Mouse (Mus musculus): ENCODE data around the gene Dlg1. TPM values are rescaled to one million over a fixed set of nuclear protein-coding genes. Genes with fewer than 3 reads are reported as not detected.
A peak's percentile ranks its signal among the peaks of the same experiment; 100 is the strongest.

The Dlg1 gene
- polyA plus RNA-seq, 1 experiment from 2014 or later, result 14.4 TPM

GRCm38 (mm10) chr16:31634371-31634770 lies 28.9 kb upstream of the Dlg1 start:
- Histone ChIP-seq H3K4me2 (no peak overlapping the region), H3K9ac (no peak overlapping the region), H3K4me1 (replicated peaks) (no peaks in the 10 kb centered on the region), H3K27ac (replicated peaks) (no peak overlapping the region), H3K27me3 (no peaks in the 10 kb centered on the region), H3K9me3 (no peaks in the 10 kb centered on the region), H3K36me3 (no peaks in the 10 kb centered on the region), H3K4me3 (no peak overlapping the region)
- 95% methylated on average over 4 of the region's 4 CpGs for WGBS
- ATAC-seq (ENCODE audit: low FRiP score, low read depth), result no peak

- H3K4me2 ChIP-seq, result no peak overlapping the region
- H3K4me3 ChIP-seq, result no peak overlapping the region
- no peak for ATAC-seq (ENCODE audit: low FRiP score, low read depth)
- H3K36me3 ChIP-seq, result no peaks in the 10 kb centered on the region
- no peaks in the 10 kb centered on the region for H3K27me3 ChIP-seq
- no peaks in the 10 kb centered on the region for H3K9me3 ChIP-seq
- 52% methylated on average over 7 of the region's 7 CpGs for WGBS
- H3K9ac ChIP-seq, result no peak overlapping the region
- no peaks in the 10 kb centered on the region for H3K4me1 ChIP-seq (replicated peaks)
- H3K27ac ChIP-seq (replicated peaks), result no peak overlapping the region
Measured at GRCm38 (mm10) chr16:31638393-31638792, 24.9 kb upstream of the Dlg1 start.

- Histone ChIP-seq H3K9ac (no peak overlapping the region), H3K4me1 (replicated peaks) (no peaks in the 10 kb centered on the region), H3K27me3 (no peaks in the 10 kb centered on the region), H3K27ac (replicated peaks) (no peak overlapping the region), H3K4me3 (no peak overlapping the region), H3K4me2 (no peak overlapping the region), H3K9me3 (no peaks in the 10 kb centered on the region), H3K36me3 (no peaks in the 10 kb centered on the region)
- WGBS, result 84% methylated on average over 4 of the region's 4 CpGs
- no peak for ATAC-seq (ENCODE audit: low FRiP score, low read depth)
Measured at GRCm38 (mm10) chr16:31639946-31640345, 23.3 kb upstream of the Dlg1 start.

GRCm38 (mm10) chr16:31641776-31642175 lies 21.5 kb upstream of the Dlg1 start:
- Histone ChIP-seq H3K4me1 (replicated peaks) (no peaks in the 10 kb centered on the region), H3K9me3 (no peaks in the 10 kb centered on the region), H3K27me3 (no peaks in the 10 kb centered on the region), H3K9ac (no peak overlapping the region), H3K27ac (replicated peaks) (no peak overlapping the region), H3K36me3 (no peaks in the 10 kb centered on the region), H3K4me3 (no peak overlapping the region), H3K4me2 (no peak overlapping the region)
- WGBS, result 77% methylated on average over 4 of the region's 4 CpGs
- ATAC-seq (ENCODE audit: low FRiP score, low read depth), result no peak

GRCm38 (mm10) chr16:31647221-31647620 lies 16.0 kb upstream of the Dlg1 start:
- Histone ChIP-seq H3K27me3 (no peaks in the 10 kb centered on the region), H3K4me1 (replicated peaks) (peaks cover 16% of the 10 kb centered on the region), H3K9ac (no peak overlapping the region), H3K9me3 (no peaks in the 10 kb centered on the region), H3K4me3 (no peak overlapping the region), H3K27ac (replicated peaks) (no peak overlapping the region), H3K36me3 (no peaks in the 10 kb centered on the region), H3K4me2 (no peak overlapping the region)
- no peak for ATAC-seq (ENCODE audit: low FRiP score, low read depth)
- WGBS, result 69% methylated on average over 7 of the region's 7 CpGs

- WGBS, result 27% methylated on average over 6 of the region's 6 CpGs
- no peak for ATAC-seq (ENCODE audit: low FRiP score, low read depth)
- H3K9ac ChIP-seq, result no peak overlapping the region
- no peak overlapping the region for H3K27ac ChIP-seq (replicated peaks)
- no peaks in the 10 kb centered on the region for H3K9me3 ChIP-seq
- H3K4me3 ChIP-seq, result no peak overlapping the region
- H3K4me2 ChIP-seq, result no peak overlapping the region
- H3K36me3 ChIP-seq, result no peaks in the 10 kb centered on the region
- H3K27me3 ChIP-seq, result no peaks in the 10 kb centered on the region
- H3K4me1 ChIP-seq (replicated peaks), result peaks cover 19% of the 10 kb centered on the region
Measured at GRCm38 (mm10) chr16:31650788-31651187, 12.5 kb upstream of the Dlg1 start.

GRCm38 (mm10) chr16:31651541-31651940 lies 11.7 kb upstream of the Dlg1 start:
- 84% methylated on average over 3 of the region's 3 CpGs for WGBS
- H3K4me2 ChIP-seq, result no peak overlapping the region
- no peaks in the 10 kb centered on the region for H3K27me3 ChIP-seq
- no peak overlapping the region for H3K9ac ChIP-seq
- ATAC-seq (ENCODE audit: low FRiP score, low read depth), result no peak
- H3K36me3 ChIP-seq, result no peaks in the 10 kb centered on the region
- no peak overlapping the region for H3K27ac ChIP-seq (replicated peaks)
- no peak overlapping the region for H3K4me3 ChIP-seq
- H3K9me3 ChIP-seq, result no peaks in the 10 kb centered on the region
- H3K4me1 ChIP-seq (replicated peaks), result peaks cover 19% of the 10 kb centered on the region

- Histone ChIP-seq H3K27ac (replicated peaks) (peak overlapping the region; percentile 55), H3K27me3 (no peaks in the 10 kb centered on the region), H3K4me1 (replicated peaks) (peaks cover 19% of the 10 kb centered on the region), H3K9me3 (no peaks in the 10 kb centered on the region), H3K9ac (no peak overlapping the region), H3K4me3 (no peak overlapping the region), H3K4me2 (no peak overlapping the region), H3K36me3 (no peaks in the 10 kb centered on the region)
- peak; percentile 48; the same call in 1 of the 2 replicates for ATAC-seq (ENCODE audit: low FRiP score, low read depth)
- 47% methylated on average over 9 of the region's 9 CpGs for WGBS
Measured at GRCm38 (mm10) chr16:31652115-31652843, 11.0 kb upstream of the Dlg1 start.

- WGBS, result 68% methylated on average over 5 of the region's 5 CpGs
- H3K4me3 ChIP-seq, result no peak overlapping the region
- no peaks in the 10 kb centered on the region for H3K9me3 ChIP-seq
- H3K9ac ChIP-seq, result no peak overlapping the region
- H3K4me2 ChIP-seq, result no peak overlapping the region
- H3K27ac ChIP-seq (replicated peaks), result no peak overlapping the region
- ATAC-seq (ENCODE audit: low FRiP score, low read depth), result no peak
- H3K27me3 ChIP-seq, result no peaks in the 10 kb centered on the region
- H3K4me1 ChIP-seq (replicated peaks), result peaks cover 19% of the 10 kb centered on the region
- H3K36me3 ChIP-seq, result no peaks in the 10 kb centered on the region
Measured at GRCm38 (mm10) chr16:31653616-31654015, 9.6 kb upstream of the Dlg1 start.

- no peak overlapping the region for H3K27ac ChIP-seq (replicated peaks)
- WGBS, result 75% methylated on average over 7 of the region's 7 CpGs
- H3K36me3 ChIP-seq, result no peaks in the 10 kb centered on the region
- H3K4me2 ChIP-seq, result no peak overlapping the region
- H3K4me1 ChIP-seq (replicated peaks), result peaks cover 19% of the 10 kb centered on the region
- no peak overlapping the region for H3K9ac ChIP-seq
- no peak overlapping the region for H3K4me3 ChIP-seq
- no peaks in the 10 kb centered on the region for H3K27me3 ChIP-seq
- no peak for ATAC-seq (ENCODE audit: low FRiP score, low read depth)
- no peaks in the 10 kb centered on the region for H3K9me3 ChIP-seq
Measured at GRCm38 (mm10) chr16:31654021-31654420, 9.2 kb upstream of the Dlg1 start.

GRCm38 (mm10) chr16:31655531-31655930 lies 7.7 kb upstream of the Dlg1 start:
- H3K36me3 ChIP-seq, result no peaks in the 10 kb centered on the region
- H3K9ac ChIP-seq, result no peak overlapping the region
- peaks cover 19% of the 10 kb centered on the region for H3K4me1 ChIP-seq (replicated peaks)
- ATAC-seq (ENCODE audit: low FRiP score, low read depth), result no peak
- no peak overlapping the region for H3K4me2 ChIP-seq
- no peak overlapping the region for H3K27ac ChIP-seq (replicated peaks)
- H3K4me3 ChIP-seq, result no peak overlapping the region
- 87% methylated on average over 2 of the region's 2 CpGs for WGBS
- no peaks in the 10 kb centered on the region for H3K9me3 ChIP-seq
- no peaks in the 10 kb centered on the region for H3K27me3 ChIP-seq

- Histone ChIP-seq H3K4me1 (replicated peaks) (peaks cover under 1% of the 10 kb centered on the region; the same call in 1 of the 2 replicates), H3K27ac (replicated peaks) (no peak overlapping the region), H3K9ac (no peak overlapping the region), H3K27me3 (0 out of 2 replicates have a peak, but pooled peaks cover 3% of the 10 kb centered on the region), H3K4me2 (no peak overlapping the region), H3K4me3 (no peak overlapping the region), H3K9me3 (no peaks in the 10 kb centered on the region), H3K36me3 (no peaks in the 10 kb centered on the region)
- 33% methylated on average over 2 of the region's 2 CpGs for WGBS
- no peak for ATAC-seq (ENCODE audit: low FRiP score, low read depth)
Measured at GRCm38 (mm10) chr16:31657502-31657901, 5.7 kb upstream of the Dlg1 start.
